19 mouse cellular contexts compared by ENCODE assay signal in genomic region chr13:28687838-28688237, GRCm38 (mm10).
"Had no signal": no experiment of that assay in that cellular context is flagged by ENCODE, and none has a peak within 500 bp of the region (broad histone marks: within the 10 kb centered on the region; RNA-seq: fewer than 3 reads in every experiment).

No protein-coding gene starts in this region.

- H3K4me3 ChIP-seq: layer of hippocampus, adult 2 months; megakaryocyte, embryonic 14.5 days; midbrain, embryonic 10.5 days; midbrain, embryonic 13.5 days; myocyte had no signal

- ATAC-seq: intestine, postnatal 0 days; liver, postnatal 0 days; midbrain, embryonic 13.5 days; midbrain, embryonic 16.5 days had no signal

- H3K36me3 ChIP-seq: midbrain, embryonic 13.5 days had no signal

- H3K4me2 ChIP-seq: liver, embryonic 11.5 days; lung, embryonic 14.5 days; midbrain, embryonic 13.5 days had no signal

- H3K9me3 ChIP-seq: megakaryocyte, embryonic 14.5 days; midbrain, embryonic 10.5 days; midbrain, embryonic 13.5 days had no signal

- H3K27me3 ChIP-seq: megakaryocyte, embryonic 14.5 days; midbrain, embryonic 13.5 days had no signal

- H3K9ac ChIP-seq: liver, embryonic 14.5 days; liver, postnatal 0 days; lung, embryonic 14.5 days; midbrain, embryonic 13.5 days had no signal

- H3K27ac ChIP-seq: layer of hippocampus, adult 2 months; liver, embryonic 14.5 days; midbrain, embryonic 13.5 days; stomach, postnatal 0 days had no signal

- DNase-seq: kidney, adult 9 months; kidney, postnatal 14 days; layer of hippocampus, adult 9-11 months; liver, postnatal 0 days; lung, embryonic 14.5 days; lung, postnatal 14 days; lung, postnatal 4 days; thymus, adult 18-20 months; thymus, postnatal 36 days had no signal

- H3K4me1 ChIP-seq: megakaryocyte, embryonic 14.5 days had no signal
